Mouse (Mus musculus) kidney, postnatal 4 days (tissue): ENCODE data around the gene Gm20388.

Experiments used
- DNase-seq, 2 experiments: peaks; one replicate each; pipeline ENCODE4 v3.0.0; 2021; ENCODE audit warnings: mixed read lengths in 2 of 2

The Gm20388 gene

GRCm38 (mm10) chr8:122669370-122669769 lies 2758.7 kb downstream of the Gm20388 start:
- no peak for DNase-seq

GRCm38 (mm10) chr8:122670001-122670400 lies 2759.4 kb downstream of the Gm20388 start:
- no peak for DNase-seq

- DNase-seq, result no peak
These were observed 2760.1 kb downstream of the Gm20388 start for GRCm38 (mm10) chr8:122670718-122671117.

GRCm38 (mm10) chr8:122671894-122672293 lies 2761.3 kb downstream of the Gm20388 start:
- DNase-seq, result no peak

- no peak for DNase-seq
These were observed 2763.3 kb downstream of the Gm20388 start for GRCm38 (mm10) chr8:122673989-122674388.

GRCm38 (mm10) chr8:122674999-122675398 lies 2764.4 kb downstream of the Gm20388 start:
- peak; percentile 40 to 55 for DNase-seq

- DNase-seq, result no peak
These were observed 2765.2 kb downstream of the Gm20388 start for GRCm38 (mm10) chr8:122675596-122676420.

GRCm38 (mm10) chr8:122676621-122677480 lies 2766.2 kb downstream of the Gm20388 start:
- peak; percentile 49 to 61 for DNase-seq

GRCm38 (mm10) chr8:122677481-122678021 lies 2766.9 kb downstream of the Gm20388 start:
- DNase-seq, result peak in 1 of 2 experiments; percentile 40

GRCm38 (mm10) chr8:122678061-122678895 lies 2767.6 kb downstream of the Gm20388 start:
- peak; percentile 83 to 88 for DNase-seq

GRCm38 (mm10) chr8:122678896-122679210 lies 2768.2 kb downstream of the Gm20388 start:
- no peak for DNase-seq

GRCm38 (mm10) chr8:122679325-122679920 lies 2768.8 kb downstream of the Gm20388 start:
- DNase-seq, result no peak

- no peak for DNase-seq
These were observed 2769.5 kb downstream of the Gm20388 start for GRCm38 (mm10) chr8:122680171-122680570.

GRCm38 (mm10) chr8:122682820-122683219 lies 2772.2 kb downstream of the Gm20388 start:
- no peak for DNase-seq

GRCm38 (mm10) chr8:122685097-122685861 lies 2774.6 kb downstream of the Gm20388 start:
- no peak for DNase-seq

GRCm38 (mm10) chr8:122686879-122687278 lies 2776.2 kb downstream of the Gm20388 start:
- DNase-seq, result no peak

- DNase-seq, result no peak
These were observed 2778.7 kb downstream of the Gm20388 start for GRCm38 (mm10) chr8:122689315-122689714.

GRCm38 (mm10) chr8:122691018-122691417 lies 2780.4 kb downstream of the Gm20388 start:
- DNase-seq, result no peak

- no peak for DNase-seq
These were observed 2781.5 kb downstream of the Gm20388 start for GRCm38 (mm10) chr8:122692152-122692551.

- no peak for DNase-seq
These were observed 2784.9 kb downstream of the Gm20388 start for GRCm38 (mm10) chr8:122695438-122696042.

- peak; percentile 70 to 71 for DNase-seq
These were observed 2786.5 kb downstream of the Gm20388 start for GRCm38 (mm10) chr8:122697181-122697581.
